Mouse (Mus musculus): ENCODE data around the gene Chga. TPM values are rescaled to one million over a fixed set of nuclear protein-coding genes. Genes with fewer than 3 reads are reported as not detected.

The Chga gene
- total and polyA plus RNA-seq, 3 experiments: not detected

- no peaks in the 10 kb centered on the region for H3K4me1 ChIP-seq (ENCODE audit: control insufficient read depth in 1 of 2, insufficient read depth in 2 of 2, low read length in 2 of 2)
- H3K27me3 ChIP-seq (ENCODE audit: control insufficient read depth in 1 of 2, insufficient read depth in 2 of 2, low read length in 2 of 2): no peaks in the 10 kb centered on the region
- no peak for TF ChIP-seq MAFK (IDR thresholded peaks at IDR 0.05; ENCODE audit: borderline replicate concordance, low read depth, low read length)
- no peak for TF ChIP-seq ZKSCAN1 (IDR thresholded peaks at IDR 0.05; ENCODE audit: low read depth, low read length)
- no peak for TF ChIP-seq MAZ (IDR thresholded peaks at IDR 0.05; ENCODE audit: low read depth, low read length)
- no peak for TF ChIP-seq SIN3A (IDR thresholded peaks at IDR 0.05; ENCODE audit: low read length)
- TF ChIP-seq POLR2AphosphoS5 (IDR thresholded peaks at IDR 0.05; ENCODE audit: borderline replicate concordance, low read depth, low read length): no peak
- no peak for TF ChIP-seq ETS1 (IDR thresholded peaks at IDR 0.05; ENCODE audit: low read depth, low read length)
- no peak for TF ChIP-seq CHD1 (IDR thresholded peaks at IDR 0.05; ENCODE audit: low read depth, low read length)
- no peak for TF ChIP-seq JUND (IDR thresholded peaks at IDR 0.05; ENCODE audit: low read depth, low read length)
- no peak for TF ChIP-seq E2F4 (IDR thresholded peaks at IDR 0.05; ENCODE audit: borderline replicate concordance, low read depth, low read length)
- no peak for DNase-seq (ENCODE audit: low read depth, low spot score)
- no peaks in the 10 kb centered on the region for H3K9me3 ChIP-seq (replicated peaks; ENCODE audit: insufficient read depth, low read length)
- H3K36me3 ChIP-seq (ENCODE audit: control insufficient read depth in 1 of 2, insufficient read depth in 2 of 2, low read length in 2 of 2): peaks cover 0 to 1% of the 10 kb centered on the region in 2 experiments; a peak in 2 of 4 replicates
- no peak overlapping the region for H3K27ac ChIP-seq (ENCODE audit: control insufficient read depth, low read depth, low read length)
- no peak overlapping the region for H3K9ac ChIP-seq (ENCODE audit: control insufficient read depth, low read depth, low read length, poor library complexity, severe bottlenecking)
- no peak overlapping the region for H3K4me3 ChIP-seq (ENCODE audit: control insufficient read depth in 1 of 2, insufficient read depth in 1 of 2, low read depth in 2 of 2, low read length in 2 of 2)
- no peaks in the 10 kb centered on the region for H3K79me2 ChIP-seq (ENCODE audit: control insufficient read depth, insufficient read depth, low read length, poor library complexity)
These were observed 42.7 kb downstream of the Chga start for GRCm38 (mm10) chr12:102597466-102597865.

- H3K36me3 ChIP-seq (ENCODE audit: control insufficient read depth in 1 of 2, insufficient read depth in 2 of 2, low read length in 2 of 2): peaks cover 0 to 1% of the 10 kb centered on the region in 2 experiments; a peak in 2 of 4 replicates
- H3K9me3 ChIP-seq (replicated peaks; ENCODE audit: insufficient read depth, low read length): no peaks in the 10 kb centered on the region
- TF ChIP-seq MAFK (IDR thresholded peaks at IDR 0.05; ENCODE audit: borderline replicate concordance, low read depth, low read length) (no peak), CTCF (IDR thresholded peaks at IDR 0.05 in 2 of 3, conservative IDR thresholded peaks at IDR 0.05 in 1 of 3; ENCODE audit: control insufficient read depth in 1 of 3, insufficient read depth in 1 of 3, low read depth in 2 of 3, low read length in 3 of 3, poor library complexity in 1 of 3, severe bottlenecking in 1 of 3) (peak; percentile 39 to 62 (median 48); a peak in 5 of 6 replicates), GABPA (IDR thresholded peaks at IDR 0.05; ENCODE audit: low read depth, low read length) (no peak), ZKSCAN1 (IDR thresholded peaks at IDR 0.05; ENCODE audit: low read depth, low read length) (no peak), ETS1 (IDR thresholded peaks at IDR 0.05; ENCODE audit: low read depth, low read length) (no peak), ELF1 (IDR thresholded peaks at IDR 0.05; ENCODE audit: low read depth, low read length) (no peak), HCFC1 (IDR thresholded peaks at IDR 0.05; ENCODE audit: low read depth, low read length) (no peak), UBTF (IDR thresholded peaks at IDR 0.05; ENCODE audit: borderline replicate concordance, insufficient read depth, low read depth, low read length) (no peak), SMC3 (IDR thresholded peaks at IDR 0.05; ENCODE audit: low read depth, low read length) (peak; percentile 17), MAX (IDR thresholded peaks at IDR 0.05; ENCODE audit: low read length) (no peak), EP300 (IDR thresholded peaks at IDR 0.05; ENCODE audit: low read depth in 1 of 2, low read length in 2 of 2) (no peak), NELFE (IDR thresholded peaks at IDR 0.05; ENCODE audit: low read depth, low read length) (no peak), CHD1 (IDR thresholded peaks at IDR 0.05; ENCODE audit: low read depth, low read length) (no peak), CHD2 (IDR thresholded peaks at IDR 0.05; ENCODE audit: low read length) (no peak), SIN3A (IDR thresholded peaks at IDR 0.05; ENCODE audit: low read length) (no peak), BHLHE40 (IDR thresholded peaks at IDR 0.05; ENCODE audit: borderline replicate concordance, low read depth, low read length) (no peak), MYB (IDR thresholded peaks at IDR 0.05; ENCODE audit: low read depth, low read length) (no peak), TAL1 (IDR thresholded peaks at IDR 0.05; ENCODE audit: low read length) (no peak), TCF12 (IDR thresholded peaks at IDR 0.05; ENCODE audit: low read depth, low read length) (no peak), RAD21 (IDR thresholded peaks at IDR 0.05; ENCODE audit: low read depth, low read length) (peak; percentile 12), TBP (IDR thresholded peaks at IDR 0.05; ENCODE audit: low read depth, low read length) (no peak), E2F4 (IDR thresholded peaks at IDR 0.05; ENCODE audit: borderline replicate concordance, low read depth, low read length) (no peak), ZMIZ1 (IDR thresholded peaks at IDR 0.05; ENCODE audit: low read depth, low read length) (no peak), USF1 (IDR thresholded peaks at IDR 0.05; ENCODE audit: low read depth, low read length) (no peak)
- H3K27ac ChIP-seq (ENCODE audit: control insufficient read depth, low read depth, low read length): no peak overlapping the region
- no peak overlapping the region for H3K4me3 ChIP-seq (ENCODE audit: control insufficient read depth in 1 of 2, insufficient read depth in 1 of 2, low read depth in 2 of 2, low read length in 2 of 2)
- peak; percentile 34 for DNase-seq (ENCODE audit: low read depth, low spot score)
- no peak overlapping the region for H3K9ac ChIP-seq (ENCODE audit: control insufficient read depth, low read depth, low read length, poor library complexity, severe bottlenecking)
- no peaks in the 10 kb centered on the region for H3K4me1 ChIP-seq (ENCODE audit: control insufficient read depth in 1 of 2, insufficient read depth in 2 of 2, low read length in 2 of 2)
- H3K79me2 ChIP-seq (ENCODE audit: control insufficient read depth, insufficient read depth, low read length, poor library complexity): no peaks in the 10 kb centered on the region
- H3K27me3 ChIP-seq (ENCODE audit: control insufficient read depth in 1 of 2, insufficient read depth in 2 of 2, low read length in 2 of 2): no peaks in the 10 kb centered on the region
These were observed 43.8 kb downstream of the Chga start for GRCm38 (mm10) chr12:102598535-102598934.
